Mouse (Mus musculus) lung, embryonic 14.5 days (tissue): Measurements from ENCODE around the gene Sprr2j-ps. TPM values are rescaled to one million over a fixed set of nuclear protein-coding genes. Genes with fewer than 3 reads are reported as not detected.

Experiments
- ATAC-seq: fragments of 200-750 bp; cut with Nextera tagmentation; 2 replicates; pipeline ENCODE4 v1.8.0; 2017; ENCODE audit warnings: mild to moderate bottlenecking, moderate TSS enrichment, moderate library complexity; ENCODE audit not compliant: insufficient read depth
- DNase-seq: peaks from one replicate; pipeline ENCODE4 v3.0.0-alpha.2; 2015
- H3K27ac ChIP-seq: fragments of 300-500 bp; sonication (generic); 2 replicates; pipeline ENCODE4 v1.5.1; 2014; ENCODE audit warnings: low read depth, mild to moderate bottlenecking, moderate library complexity
- H3K27me3 ChIP-seq: fragments of 300-500 bp; sonication (generic); 2 replicates; pipeline ENCODE4 v1.6.1; 2014; ENCODE audit warnings: low read length, control low read depth; ENCODE audit not compliant: insufficient read depth
- H3K36me3 ChIP-seq: fragments of 300-500 bp; sonication (generic); 2 replicates; pipeline ENCODE4 v1.6.1; 2014; ENCODE audit warnings: control low read depth; ENCODE audit not compliant: insufficient read depth
- H3K4me1 ChIP-seq: fragments of 300-500 bp; sonication (generic); 2 replicates; pipeline ENCODE4 v1.6.1; 2014; ENCODE audit warnings: antibody characterized with exemption, control low read depth; ENCODE audit not compliant: insufficient read depth
- H3K4me2 ChIP-seq: fragments of 300-500 bp; sonication (generic); 2 replicates; pipeline ENCODE4 v1.6.1; 2014; ENCODE audit warnings: mild to moderate bottlenecking
- H3K4me3 ChIP-seq: fragments of 300-500 bp; sonication (generic); 2 replicates; pipeline ENCODE4 v1.5.1; 2014; ENCODE audit warnings: low read depth, low read length
- H3K9ac ChIP-seq: fragments of 300-500 bp; sonication (generic); 2 replicates; pipeline ENCODE4 v1.6.1; 2014
- H3K9me3 ChIP-seq: fragments of 300-500 bp; sonication (generic); 2 replicates; pipeline ENCODE4 v1.6.1; 2016; ENCODE audit warnings: low read depth, low read length, control low read depth
- CTCF ChIP-seq: IDR thresholded peaks from 2 replicates; pipeline ENCODE4 v1.5.1; 2016; ENCODE audit warnings: antibody characterized with exemption, low read depth
- WGBS: fragments of 180-500 bp; shearing (Covaris S2); extraction: QIAGEN DNeasy Blood & Tissue Kit; methylation state at CpG from one replicate; pipeline ENCODE4 v1.1.7; 2014; 5-methylcytosine and 5-hydroxymethylcytosine counted together
- polyA plus RNA-seq: library from polyadenylated mRNA; unstranded; fragments of >200 nt; fragmentation: Nextera tagmentation; extraction: Ambion mirVana; gene quantifications from 2 replicates; pipeline ENCODE4 v1.2.1, GENCODE M21; 2014

Sprr2j-ps gene
- polyA plus RNA-seq = not detected in 2 replicates

- Histone ChIP-seq H3K4me2 (no peak within 1 kb of the TSS), H3K4me3 (no peak within 1 kb of the TSS), H3K27me3 (no peaks in the 10 kb centered on the region), H3K9me3 (no peaks in the 10 kb centered on the region), H3K36me3 (no peaks in the 10 kb centered on the region), H3K27ac (no peak within 1 kb of the TSS), H3K9ac (no peak within 1 kb of the TSS), H3K4me1 (no peaks in the 10 kb centered on the region)
- 89% methylated on average over 2 of the region's 2 CpGs for WGBS
- DNase-seq (no peak), ATAC-seq (no peak)
- TF ChIP-seq CTCF = no peak
These were observed at the start of gene Sprr2j-ps for GRCm38 (mm10) chr3:92417782-92418181. Sprr2j-ps (plus strand) TSS chr3:92418082.

GRCm38 (mm10) chr3:92373613-92374012 lies 44.3 kb upstream of the Sprr2j-ps start:
- no peak overlapping the region for H3K4me3 ChIP-seq
- no peak overlapping the region for H3K27ac ChIP-seq
- H3K9me3 ChIP-seq = no peaks in the 10 kb centered on the region
- H3K27me3 ChIP-seq = no peaks in the 10 kb centered on the region
- no peak overlapping the region for H3K9ac ChIP-seq
- ATAC-seq (no peak), DNase-seq (no peak)
- no peaks in the 10 kb centered on the region for H3K4me1 ChIP-seq
- TF ChIP-seq CTCF = no peak
- 63% methylated on average over 2 of the region's 2 CpGs for WGBS
- no peak overlapping the region for H3K4me2 ChIP-seq
- H3K36me3 ChIP-seq = no peaks in the 10 kb centered on the region

GRCm38 (mm10) chr3:92385385-92385784 lies 32.5 kb upstream of the Sprr2j-ps start, which contains the start of gene Sprr2h:
Sprr2h (plus strand) TSS chr3:92385685.
- TF ChIP-seq CTCF = no peak
- ATAC-seq = no peak
- Histone ChIP-seq H3K27me3 (no peaks in the 10 kb centered on the region), H3K9me3 (no peaks in the 10 kb centered on the region), H3K4me2 (no peak within 1 kb of the TSS), H3K36me3 (no peaks in the 10 kb centered on the region), H3K4me1 (no peaks in the 10 kb centered on the region), H3K27ac (no peak within 1 kb of the TSS), H3K9ac (no peak within 1 kb of the TSS), H3K4me3 (no peak within 1 kb of the TSS)
- DNase-seq = no peak
- WGBS = 73% methylated on average over 1 of the region's 1 CpGs

GRCm38 (mm10) chr3:92394301-92394700 lies 23.6 kb upstream of the Sprr2j-ps start:
- H3K4me3 ChIP-seq = no peak overlapping the region
- ATAC-seq (no peak), DNase-seq (peak; percentile 6)
- H3K27me3 ChIP-seq = no peaks in the 10 kb centered on the region
- 49% methylated on average over 1 of the region's 1 CpGs for WGBS
- H3K4me1 ChIP-seq = no peaks in the 10 kb centered on the region
- TF ChIP-seq CTCF = peak; percentile 21
- no peaks in the 10 kb centered on the region for H3K36me3 ChIP-seq
- H3K4me2 ChIP-seq = no peak overlapping the region
- no peak overlapping the region for H3K27ac ChIP-seq
- H3K9me3 ChIP-seq = no peaks in the 10 kb centered on the region
- no peak overlapping the region for H3K9ac ChIP-seq

- Histone ChIP-seq H3K9me3 (no peaks in the 10 kb centered on the region), H3K4me1 (no peaks in the 10 kb centered on the region), H3K27ac (no peak within 1 kb of the TSS), H3K4me3 (no peak within 1 kb of the TSS), H3K9ac (no peak within 1 kb of the TSS), H3K4me2 (no peak within 1 kb of the TSS), H3K27me3 (no peaks in the 10 kb centered on the region), H3K36me3 (no peaks in the 10 kb centered on the region)
- 95% methylated on average over 2 of the region's 2 CpGs for WGBS
- TF ChIP-seq CTCF = no peak
- ATAC-seq (no peak), DNase-seq (no peak)
These were observed 10.2 kb upstream of the Sprr2j-ps start, which contains the start of gene Sprr2i for GRCm38 (mm10) chr3:92407691-92408090. Sprr2i (plus strand) TSS chr3:92407991.

- H3K4me2 ChIP-seq = no peak within 1 kb of the TSS
- no peak for ATAC-seq
- no peak within 1 kb of the TSS for H3K27ac ChIP-seq
- no peaks in the 10 kb centered on the region for H3K4me1 ChIP-seq
- H3K9me3 ChIP-seq = no peaks in the 10 kb centered on the region
- no peak within 1 kb of the TSS for H3K9ac ChIP-seq
- H3K27me3 ChIP-seq = no peaks in the 10 kb centered on the region
- 85% methylated on average over 6 of the region's 6 CpGs for WGBS
- no peaks in the 10 kb centered on the region for H3K36me3 ChIP-seq
- DNase-seq = no peak
- H3K4me3 ChIP-seq = no peak within 1 kb of the TSS
- TF ChIP-seq CTCF = no peak
These were observed 11.4 kb downstream of the Sprr2j-ps start, which contains the start of gene Gm9774 for GRCm38 (mm10) chr3:92429323-92429722. Gm9774 (minus strand) TSS chr3:92429423.

GRCm38 (mm10) chr3:92432282-92432681 lies 14.4 kb downstream of the Sprr2j-ps start, which contains the start of gene Sprr2k:
Sprr2k (plus strand) TSS chr3:92432582.
- DNase-seq = no peak
- H3K36me3 ChIP-seq = no peaks in the 10 kb centered on the region
- 85% methylated on average over 2 of the region's 2 CpGs for WGBS
- no peak within 1 kb of the TSS for H3K9ac ChIP-seq
- H3K4me2 ChIP-seq = no peak within 1 kb of the TSS
- H3K4me3 ChIP-seq = no peak within 1 kb of the TSS
- H3K9me3 ChIP-seq = no peaks in the 10 kb centered on the region
- H3K27ac ChIP-seq = no peak within 1 kb of the TSS
- ATAC-seq = no peak
- no peaks in the 10 kb centered on the region for H3K4me1 ChIP-seq
- no peak for TF ChIP-seq CTCF
- no peaks in the 10 kb centered on the region for H3K27me3 ChIP-seq
